Mouse (Mus musculus): ENCODE results near the gene Car12.
A peak's percentile ranks its signal among the peaks of the same experiment; 100 is the strongest.

The Car12 gene

GRCm38 (mm10) chr9:66713135-66714021 lies at the start of gene Car12:
Gene Car12, plus strand, starts transcription at chr9:66713686.
- no peak for DNase-seq (ENCODE audit: low spot score in 2 of 2)

GRCm38 (mm10) chr9:66663764-66664163 lies 49.7 kb upstream of the Car12 start:
- no peak for DNase-seq (ENCODE audit: low spot score in 2 of 2)

GRCm38 (mm10) chr9:66664561-66664960 lies 48.9 kb upstream of the Car12 start:
- no peak for DNase-seq (ENCODE audit: low spot score in 2 of 2)

GRCm38 (mm10) chr9:66666153-66666552 lies 47.3 kb upstream of the Car12 start:
- DNase-seq (ENCODE audit: low spot score in 2 of 2): no peak

GRCm38 (mm10) chr9:66667046-66667445 lies 46.4 kb upstream of the Car12 start:
- no peak for DNase-seq (ENCODE audit: low spot score in 2 of 2)

GRCm38 (mm10) chr9:66667868-66668267 lies 45.6 kb upstream of the Car12 start:
- no peak for DNase-seq (ENCODE audit: low spot score in 2 of 2)

- no peak for DNase-seq (ENCODE audit: low spot score in 2 of 2)
Observed at GRCm38 (mm10) chr9:66669561-66670078, 43.9 kb upstream of the Car12 start.

- no peak for DNase-seq (ENCODE audit: low spot score in 2 of 2)
Observed at GRCm38 (mm10) chr9:66673771-66674170, 39.7 kb upstream of the Car12 start.

GRCm38 (mm10) chr9:66675566-66675965 lies 37.9 kb upstream of the Car12 start:
- DNase-seq (ENCODE audit: low spot score in 2 of 2): no peak

- DNase-seq (ENCODE audit: low spot score in 2 of 2): no peak
Observed at GRCm38 (mm10) chr9:66680102-66680501, 33.4 kb upstream of the Car12 start.

- DNase-seq (ENCODE audit: low spot score in 2 of 2): no peak
Observed at GRCm38 (mm10) chr9:66682822-66683221, 30.7 kb upstream of the Car12 start.

GRCm38 (mm10) chr9:66685730-66686129 lies 27.8 kb upstream of the Car12 start:
- no peak for DNase-seq (ENCODE audit: low spot score in 2 of 2)

GRCm38 (mm10) chr9:66687713-66688112 lies 25.8 kb upstream of the Car12 start:
- no peak for DNase-seq (ENCODE audit: low spot score in 2 of 2)

GRCm38 (mm10) chr9:66691683-66692305 lies 21.7 kb upstream of the Car12 start:
- DNase-seq (ENCODE audit: low spot score in 2 of 2): no peak

- DNase-seq (ENCODE audit: low spot score in 2 of 2): no peak
Observed at GRCm38 (mm10) chr9:66697355-66698140, 15.9 kb upstream of the Car12 start.

- DNase-seq (ENCODE audit: low spot score in 2 of 2): no peak
Observed at GRCm38 (mm10) chr9:66699748-66700147, 13.7 kb upstream of the Car12 start.

- no peak for DNase-seq (ENCODE audit: low spot score in 2 of 2)
Observed at GRCm38 (mm10) chr9:66703002-66703401, 10.5 kb upstream of the Car12 start.

- no peak for DNase-seq (ENCODE audit: low spot score in 2 of 2)
Observed at GRCm38 (mm10) chr9:66705354-66705753, 8.1 kb upstream of the Car12 start.

GRCm38 (mm10) chr9:66705766-66706165 lies 7.7 kb upstream of the Car12 start:
- peak; percentile 54 to 74 for DNase-seq (ENCODE audit: low spot score in 2 of 2)

- DNase-seq (ENCODE audit: low spot score in 2 of 2): no peak
Observed at GRCm38 (mm10) chr9:66708054-66708772, 5.3 kb upstream of the Car12 start.

GRCm38 (mm10) chr9:66708816-66709555 lies 4.5 kb upstream of the Car12 start:
- no peak for DNase-seq (ENCODE audit: low spot score in 2 of 2)
